Mouse (Mus musculus) heart, postnatal 36 days (tissue): ENCODE measurements at regions not wholly inside any gene's neighbourhood (a gene's known extent, or its start where the extent isn't known, plus 50 kb on each side); places are given as distances from the start of the nearest gene placed in this dataset.

ENCODE experiments used
- DNase-seq, 2 experiments: peaks; one replicate each; pipeline ENCODE4 v3.0.0; 2021 to 2022
- intact Hi-C: fragments of 180-260 bp; cut with DNase I; formaldehyde crosslinking; loops from one replicate; pipeline ENCODE4 v1.15.1; 2025

GRCm38 (mm10) chr16:95823803-95824202, 121.9 kb downstream of the Ets2 start:
- DNase-seq = peak; percentile 34 to 47
- intact Hi-C loops = loop anchor here (2.0 kb wide), 1 partner anchor 121 kb away; the partner anchor contains the start of gene Ets2

- intact Hi-C loops = no loop called here
- DNase-seq = no peak
These were observed 119.2 kb downstream of the Ets2 start for GRCm38 (mm10) chr16:95821080-95821479.

GRCm38 (mm10) chr16:95820606-95821005, 118.7 kb downstream of the Ets2 start:
- intact Hi-C loops = no loop called here
- DNase-seq = no peak

GRCm38 (mm10) chr16:95820013-95820412, 118.1 kb downstream of the Ets2 start:
- DNase-seq = no peak

GRCm38 (mm10) chr16:95815966-95816365, 114.1 kb downstream of the Ets2 start:
- no peak for DNase-seq
- intact Hi-C loops = no loop called here

More at GRCm38 (mm10) chr16:95820013-95820412, 118.1 kb downstream of the Ets2 start:
- intact Hi-C loops = no loop called here

- DNase-seq = no peak
- intact Hi-C loops = no loop called here
These were observed 113.4 kb downstream of the Ets2 start for GRCm38 (mm10) chr16:95815206-95815731.

GRCm38 (mm10) chr16:95814513-95815118, 112.7 kb downstream of the Ets2 start:
- DNase-seq = no peak
- intact Hi-C loops = no loop called here

GRCm38 (mm10) chr16:95811092-95811491, 109.2 kb downstream of the Ets2 start:
- peak in 1 of 2 experiments; percentile 63 for DNase-seq
- intact Hi-C loops = no loop called here

- intact Hi-C loops = no loop called here
- no peak for DNase-seq
These were observed 107.4 kb downstream of the Ets2 start for GRCm38 (mm10) chr16:95809127-95809876.

GRCm38 (mm10) chr16:95806510-95806909, 104.6 kb downstream of the Ets2 start:
- intact Hi-C loops = no loop called here
- no peak for DNase-seq

- DNase-seq = no peak
- intact Hi-C loops = no loop called here
These were observed 102.3 kb downstream of the Ets2 start for GRCm38 (mm10) chr16:95804199-95804598.

- intact Hi-C loops = no loop called here
- DNase-seq = no peak
These were observed 100.8 kb downstream of the Ets2 start for GRCm38 (mm10) chr16:95802641-95803040.

GRCm38 (mm10) chr16:95802207-95802606, 100.3 kb downstream of the Ets2 start:
- DNase-seq = no peak

GRCm38 (mm10) chr16:95800911-95801442, 99.1 kb downstream of the Ets2 start:
- intact Hi-C loops = no loop called here
- DNase-seq = no peak

More at GRCm38 (mm10) chr16:95802207-95802606, 100.3 kb downstream of the Ets2 start:
- intact Hi-C loops = no loop called here

- intact Hi-C loops = no loop called here
- no peak for DNase-seq
These were observed 96.7 kb downstream of the Ets2 start for GRCm38 (mm10) chr16:95798582-95798981.

- no peak for DNase-seq
- intact Hi-C loops = no loop called here
These were observed 96.2 kb downstream of the Ets2 start for GRCm38 (mm10) chr16:95798099-95798498.

- intact Hi-C loops = no loop called here
- DNase-seq = no peak
These were observed 95.3 kb downstream of the Ets2 start for GRCm38 (mm10) chr16:95797141-95797540.

- no peak for DNase-seq
- intact Hi-C loops = no loop called here
These were observed 93.0 kb downstream of the Ets2 start for GRCm38 (mm10) chr16:95794876-95795275.

- intact Hi-C loops = no loop called here
These were observed 92.4 kb downstream of the Ets2 start for GRCm38 (mm10) chr16:95794281-95794727.

GRCm38 (mm10) chr16:95790691-95791090, 88.8 kb downstream of the Ets2 start:
- intact Hi-C loops = no loop called here
- DNase-seq = peak in 1 of 2 experiments; percentile 33

More at GRCm38 (mm10) chr16:95794281-95794727, 92.4 kb downstream of the Ets2 start:
- DNase-seq = no peak

- DNase-seq = no peak
- intact Hi-C loops = no loop called here
These were observed 87.7 kb downstream of the Ets2 start for GRCm38 (mm10) chr16:95789548-95789947.
